Mouse (Mus musculus) hindbrain, embryonic 13.5 days (tissue): Measurements from ENCODE around the gene Pde6b. TPM values are rescaled to one million over a fixed set of nuclear protein-coding genes. Genes with fewer than 3 reads are reported as not detected.

Experiments
- ATAC-seq: fragments of 200-750 bp; cut with Nextera tagmentation; 2 replicates; pipeline ENCODE4 v1.8.0; 2017; ENCODE audit warnings: moderate TSS enrichment; ENCODE audit not compliant: low FRiP score
- H3K27ac ChIP-seq: fragments of 300-500 bp; sonication (generic); 2 replicates; pipeline ENCODE4 v1.5.1; 2015; ENCODE audit warnings: inconsistent platforms, mild to moderate bottlenecking, moderate library complexity
- H3K27me3 ChIP-seq: fragments of 300-500 bp; sonication (generic); 2 replicates; pipeline ENCODE4 v1.6.1; 2015; ENCODE audit warnings: mild to moderate bottlenecking, inconsistent platforms
- H3K36me3 ChIP-seq: fragments of 300-500 bp; sonication (generic); 2 replicates; pipeline ENCODE4 v1.6.1; 2015; ENCODE audit warnings: mild to moderate bottlenecking, inconsistent platforms
- H3K4me1 ChIP-seq: fragments of 300-500 bp; sonication (generic); replicated peaks from 2 replicates; pipeline ENCODE4 v1.6.1; 2015; ENCODE audit warnings: inconsistent platforms
- H3K4me2 ChIP-seq: fragments of 300-500 bp; sonication (generic); 2 replicates; pipeline ENCODE4 v1.6.1; 2015; ENCODE audit warnings: inconsistent platforms, mild to moderate bottlenecking, moderate library complexity
- H3K4me3 ChIP-seq: fragments of 300-500 bp; sonication (generic); 2 replicates; pipeline ENCODE4 v1.5.1; 2015; ENCODE audit warnings: mild to moderate bottlenecking, inconsistent platforms
- H3K9ac ChIP-seq: fragments of 300-500 bp; sonication (generic); 2 replicates; pipeline ENCODE4 v1.6.1; 2015; ENCODE audit warnings: mild to moderate bottlenecking, inconsistent platforms
- H3K9me3 ChIP-seq: fragments of 300-500 bp; sonication (generic); 2 replicates; pipeline ENCODE4 v1.6.1; 2016; ENCODE audit warnings: inconsistent platforms
- WGBS: fragments of 180-500 bp; shearing (Covaris S2); methylation state at CpG from one replicate; pipeline ENCODE4 v1.1.7; 2015; 5-methylcytosine and 5-hydroxymethylcytosine counted together
- polyA plus RNA-seq: library from polyadenylated mRNA; unstranded; fragments of >200 nt; fragmentation: Nextera tagmentation; extraction: Ambion mirVana; gene quantifications from 2 replicates; pipeline ENCODE4 v1.2.1, GENCODE M21; 2015

Gene Pde6b
- polyA plus RNA-seq = 0.16 and 0.22 TPM in 2 replicates

DNA sequence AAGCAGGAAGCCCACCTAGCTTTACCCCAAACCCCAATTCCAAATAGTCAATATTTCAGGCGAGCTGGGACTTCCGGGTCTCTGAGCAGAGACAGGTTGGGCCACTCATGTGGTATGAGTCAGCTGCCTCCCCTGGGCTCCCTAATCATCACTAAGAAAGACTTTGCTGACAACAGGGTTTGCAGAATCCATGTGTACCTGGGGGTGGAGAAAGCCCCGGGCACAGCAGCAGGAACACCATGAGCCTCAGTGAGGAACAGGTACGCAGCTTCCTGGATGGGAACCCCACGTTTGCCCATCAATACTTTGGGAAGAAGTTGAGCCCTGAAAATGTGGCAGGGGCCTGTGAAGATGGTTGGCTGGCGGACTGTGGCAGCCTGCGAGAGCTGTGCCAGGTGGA is at the start of gene Pde6b:
Pde6b (plus strand) TSS at position 191 of the 400 bp plus-strand sequence.
- H3K27ac ChIP-seq = no peak within 1 kb of the TSS
- no peak for ATAC-seq
- WGBS = 80% methylated on average over 7 of the region's 7 CpGs
- no peaks in the 10 kb centered on the region for H3K27me3 ChIP-seq
- no peak within 1 kb of the TSS for H3K4me2 ChIP-seq
- H3K4me1 ChIP-seq = no peaks in the 10 kb centered on the region
- H3K36me3 ChIP-seq = no peaks in the 10 kb centered on the region
- H3K9ac ChIP-seq = no peak within 1 kb of the TSS
- H3K4me3 ChIP-seq = no peak within 1 kb of the TSS
- no peaks in the 10 kb centered on the region for H3K9me3 ChIP-seq

GRCm38 (mm10) chr5:108343680-108344170 is 44.5 kb upstream of the Pde6b start:
- Histone ChIP-seq H3K4me3 (no peak overlapping the region), H3K36me3 (peaks cover 66% of the 10 kb centered on the region), H3K9me3 (no peaks in the 10 kb centered on the region), H3K4me2 (no peak overlapping the region), H3K9ac (no peak overlapping the region), H3K27me3 (no peaks in the 10 kb centered on the region), H3K27ac (no peak overlapping the region), H3K4me1 (no peaks in the 10 kb centered on the region)
- ATAC-seq = no peak
- WGBS = 93% methylated on average over 4 of the region's 4 CpGs

DNA sequence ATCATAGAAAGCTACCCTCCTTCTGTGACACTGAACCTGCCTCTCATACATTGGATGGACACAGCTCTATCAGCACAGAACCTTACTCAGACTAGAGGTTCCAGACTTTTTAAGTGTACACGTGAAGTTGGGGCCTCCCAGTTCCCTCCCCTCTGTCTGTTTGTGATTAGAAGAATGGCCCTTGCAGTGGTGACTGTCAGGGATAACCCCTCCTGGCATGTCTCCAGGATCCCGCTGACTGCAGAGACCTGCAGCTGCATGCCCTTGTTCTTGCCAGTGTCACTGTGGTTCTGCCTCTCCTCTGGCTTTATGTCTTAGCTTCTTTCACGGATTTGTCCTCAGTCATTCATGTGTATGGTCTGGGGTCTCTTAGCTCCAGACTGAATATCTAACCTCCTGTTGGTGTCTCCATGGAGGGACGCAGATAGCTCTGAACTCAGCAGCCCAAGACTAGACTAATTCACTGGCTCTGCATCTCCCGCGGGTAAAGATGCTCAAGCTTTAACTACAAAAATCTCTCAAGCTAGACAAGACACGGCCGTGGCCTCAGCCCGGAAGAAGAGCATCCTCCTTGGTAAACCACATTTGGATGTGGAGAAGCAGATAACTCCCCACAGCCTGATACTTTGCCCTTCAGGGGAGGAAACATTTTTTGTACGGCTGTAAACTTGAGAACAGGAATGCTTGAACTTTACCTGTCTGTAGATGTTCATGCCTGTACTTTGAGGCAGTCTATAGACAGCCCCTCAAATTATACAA is 42.7 kb upstream of the Pde6b start:
- Histone ChIP-seq H3K4me3 (no peak overlapping the region), H3K27me3 (no peaks in the 10 kb centered on the region), H3K9ac (no peak overlapping the region), H3K9me3 (no peaks in the 10 kb centered on the region), H3K4me2 (no peak overlapping the region), H3K36me3 (peaks cover 66% of the 10 kb centered on the region), H3K4me1 (no peaks in the 10 kb centered on the region), H3K27ac (no peak overlapping the region)
- WGBS = 87% methylated on average over 10 of the region's 10 CpGs
- no peak for ATAC-seq

- no peak for ATAC-seq
- Histone ChIP-seq H3K27me3 (no peaks in the 10 kb centered on the region), H3K4me3 (no peak overlapping the region), H3K36me3 (peaks cover 64% of the 10 kb centered on the region), H3K4me2 (no peak overlapping the region), H3K27ac (no peak overlapping the region), H3K4me1 (no peaks in the 10 kb centered on the region), H3K9ac (no peak overlapping the region), H3K9me3 (no peaks in the 10 kb centered on the region)
- WGBS = 91% methylated on average over 6 of the region's 6 CpGs
These were observed 40.3 kb upstream of the Pde6b start for GRCm38 (mm10) chr5:108347843-108348242.

DNA sequence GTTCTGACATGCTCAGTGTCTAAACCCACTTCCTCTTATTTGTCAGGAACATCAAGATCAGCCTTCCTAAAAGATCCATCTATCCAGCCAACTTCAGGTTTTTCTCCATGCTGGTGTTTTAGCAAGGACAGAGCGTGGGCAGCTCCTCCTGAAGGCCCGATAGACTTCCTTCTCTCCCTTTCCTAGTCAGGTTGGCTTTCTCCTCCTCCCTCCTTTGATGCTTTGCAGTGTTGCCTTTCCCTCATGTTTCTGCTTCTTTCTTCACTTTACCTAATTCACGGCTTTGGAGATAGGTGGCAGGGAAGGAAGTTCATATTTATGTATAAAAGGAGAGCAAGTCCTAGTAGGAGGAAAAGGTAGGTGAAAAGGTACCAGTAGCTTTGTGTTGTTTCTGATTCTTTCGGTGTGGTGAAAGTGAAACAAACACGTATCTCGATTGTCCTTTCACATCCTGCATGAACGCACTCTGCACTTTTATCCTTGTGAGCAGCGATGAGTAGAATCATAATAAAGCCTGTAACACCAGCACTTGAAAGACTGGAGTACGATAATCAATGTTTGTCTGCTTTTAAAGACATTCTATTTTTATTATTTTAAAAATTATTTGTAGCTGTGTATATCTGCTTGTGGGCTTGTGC is 38.6 kb upstream of the Pde6b start:
- no peaks in the 10 kb centered on the region for H3K9me3 ChIP-seq
- no peak overlapping the region for H3K27ac ChIP-seq
- H3K27me3 ChIP-seq = no peaks in the 10 kb centered on the region
- 95% methylated on average over 9 of the region's 9 CpGs for WGBS
- ATAC-seq = no peak
- H3K4me3 ChIP-seq = no peak overlapping the region
- no peaks in the 10 kb centered on the region for H3K4me1 ChIP-seq
- no peak overlapping the region for H3K4me2 ChIP-seq
- H3K36me3 ChIP-seq = peaks cover 50% of the 10 kb centered on the region
- H3K9ac ChIP-seq = no peak overlapping the region

DNA sequence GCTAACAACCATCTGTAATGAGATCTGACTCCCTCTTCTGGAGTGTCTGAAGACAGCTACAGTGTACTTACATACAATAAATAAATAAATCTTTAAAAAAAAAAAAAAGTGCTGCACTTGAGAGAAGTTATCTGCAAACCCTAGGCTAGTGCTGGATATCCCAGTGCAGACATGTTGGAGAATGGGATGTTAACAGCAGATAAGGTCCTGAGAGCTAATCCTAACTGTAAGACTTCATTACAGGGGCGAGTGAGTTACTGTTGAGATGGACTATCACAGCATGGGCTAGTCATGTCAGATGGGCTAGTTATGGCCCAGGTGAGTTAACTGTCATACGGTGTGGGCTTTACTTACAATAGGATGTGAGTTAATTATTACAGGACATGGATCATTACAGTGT is 34.1 kb upstream of the Pde6b start:
- no peak overlapping the region for H3K27ac ChIP-seq
- no peak overlapping the region for H3K9ac ChIP-seq
- H3K4me1 ChIP-seq = no peaks in the 10 kb centered on the region
- no peaks in the 10 kb centered on the region for H3K9me3 ChIP-seq
- WGBS = 83% methylated on average over 2 of the region's 2 CpGs
- H3K36me3 ChIP-seq = peaks cover 22% of the 10 kb centered on the region
- ATAC-seq = no peak
- no peak overlapping the region for H3K4me3 ChIP-seq
- H3K27me3 ChIP-seq = no peaks in the 10 kb centered on the region
- H3K4me2 ChIP-seq = no peak overlapping the region

GRCm38 (mm10) chr5:108357862-108358261 is 30.3 kb upstream of the Pde6b start:
- no peaks in the 10 kb centered on the region for H3K9me3 ChIP-seq
- no peak for ATAC-seq
- no peaks in the 10 kb centered on the region for H3K4me1 ChIP-seq
- peaks cover 3% of the 10 kb centered on the region; the same call in 1 of the 2 replicates for H3K36me3 ChIP-seq
- H3K4me3 ChIP-seq = no peak overlapping the region
- no peak overlapping the region for H3K9ac ChIP-seq
- H3K27ac ChIP-seq = no peak overlapping the region
- 91% methylated on average over 1 of the region's 1 CpGs for WGBS
- H3K27me3 ChIP-seq = peaks cover 6% of the 10 kb centered on the region
- no peak overlapping the region for H3K4me2 ChIP-seq

DNA sequence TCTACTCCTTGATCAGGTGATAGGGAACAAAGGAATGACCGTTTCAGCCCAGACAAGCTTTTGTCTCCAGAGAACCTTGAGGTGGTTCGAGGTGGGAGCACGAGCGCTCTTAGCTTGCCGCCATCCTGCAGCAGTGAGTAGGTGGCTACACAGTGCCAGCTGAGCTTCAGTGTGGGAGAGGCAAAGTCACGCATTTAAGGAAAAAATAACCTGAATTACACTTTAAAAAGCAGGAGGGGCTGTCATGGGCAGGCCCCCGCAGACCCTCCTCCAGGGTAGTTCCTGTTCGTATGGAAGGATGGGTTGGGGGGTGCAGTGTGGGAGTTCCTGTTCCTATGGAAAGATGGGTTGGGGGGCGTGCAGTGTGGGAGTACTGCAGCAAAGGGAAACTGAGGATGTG is 28.7 kb upstream of the Pde6b start:
- no peaks in the 10 kb centered on the region for H3K9me3 ChIP-seq
- H3K4me3 ChIP-seq = no peak overlapping the region
- ATAC-seq = no peak
- WGBS = 87% methylated on average over 9 of the region's 9 CpGs
- no peak overlapping the region for H3K27ac ChIP-seq
- H3K4me2 ChIP-seq = no peak overlapping the region
- H3K36me3 ChIP-seq = peaks cover 3% of the 10 kb centered on the region; the same call in 1 of the 2 replicates
- H3K4me1 ChIP-seq = no peaks in the 10 kb centered on the region
- H3K9ac ChIP-seq = no peak overlapping the region
- H3K27me3 ChIP-seq = peaks cover 22% of the 10 kb centered on the region

DNA sequence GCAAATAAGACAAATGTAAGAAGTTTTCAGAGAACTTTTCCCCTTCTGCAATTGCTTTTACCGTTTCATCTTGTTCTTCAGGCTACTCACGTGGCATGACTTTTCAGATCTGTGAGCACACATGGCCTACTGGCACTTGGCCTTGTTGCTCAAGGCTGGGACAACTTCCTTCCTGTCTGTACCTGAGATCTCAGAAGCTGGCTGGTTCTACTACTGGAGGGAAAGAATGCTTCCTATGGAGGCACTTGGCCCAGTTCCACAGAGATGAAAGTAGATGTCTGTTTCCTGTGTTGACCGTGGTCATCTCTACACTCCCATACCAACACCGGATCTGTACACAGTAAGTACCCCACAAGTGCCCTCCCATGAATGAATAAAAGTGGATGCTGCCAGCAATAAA is 28.0 kb upstream of the Pde6b start:
- 89% methylated on average over 4 of the region's 4 CpGs for WGBS
- no peak overlapping the region for H3K4me2 ChIP-seq

GRCm38 (mm10) chr5:108362330-108362729 is 25.9 kb upstream of the Pde6b start:
- H3K27ac ChIP-seq = no peak overlapping the region
- no peak overlapping the region for H3K9ac ChIP-seq
- H3K4me3 ChIP-seq = no peak overlapping the region
- H3K9me3 ChIP-seq = no peaks in the 10 kb centered on the region
- peaks cover 3% of the 10 kb centered on the region; the same call in 1 of the 2 replicates for H3K36me3 ChIP-seq
- H3K4me2 ChIP-seq = no peak overlapping the region
- no peak for ATAC-seq
- 27% methylated on average over 3 of the region's 3 CpGs for WGBS
- peaks cover 50% of the 10 kb centered on the region for H3K27me3 ChIP-seq
- H3K4me1 ChIP-seq = peaks cover 14% of the 10 kb centered on the region

More for the DNA sequence above, 28.0 kb upstream of the Pde6b start:
- H3K27ac ChIP-seq = no peak overlapping the region
- no peaks in the 10 kb centered on the region for H3K9me3 ChIP-seq
- peaks cover 29% of the 10 kb centered on the region for H3K27me3 ChIP-seq
- no peak overlapping the region for H3K9ac ChIP-seq
- ATAC-seq = no peak
- H3K4me3 ChIP-seq = no peak overlapping the region
- peaks cover 3% of the 10 kb centered on the region; the same call in 1 of the 2 replicates for H3K36me3 ChIP-seq
- no peaks in the 10 kb centered on the region for H3K4me1 ChIP-seq

DNA sequence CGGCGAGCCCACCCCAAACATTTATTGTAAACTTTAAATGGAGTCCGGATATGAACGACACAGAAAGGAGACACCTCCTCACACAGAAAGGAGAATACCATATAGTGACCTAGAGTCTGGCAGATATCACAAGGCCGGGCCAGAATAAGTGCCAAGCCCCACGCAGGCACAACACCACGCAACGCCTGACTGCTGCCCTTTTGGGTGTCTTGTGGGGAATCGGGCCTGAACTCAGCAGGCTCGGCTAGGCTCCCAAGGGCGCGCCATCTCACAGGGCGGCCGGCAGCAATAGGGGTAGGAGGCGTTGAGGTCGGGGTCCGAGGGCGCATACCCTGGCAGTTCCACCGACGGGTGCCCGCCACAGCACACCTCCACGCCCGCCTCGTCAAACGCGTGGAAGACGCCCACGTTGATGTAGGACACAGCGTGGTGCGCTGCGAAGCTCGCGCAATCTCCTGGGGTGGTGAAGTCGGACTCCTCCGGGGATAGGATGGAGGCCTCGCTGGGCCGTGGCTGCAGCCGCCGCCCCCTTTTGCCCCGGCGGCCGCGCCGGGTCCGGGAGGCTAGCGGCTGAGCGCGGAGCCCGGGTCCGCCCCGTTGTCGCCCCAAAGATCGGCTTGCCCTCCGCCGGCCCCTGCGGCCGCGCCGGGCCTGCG is 21.7 kb upstream of the Pde6b start:
- H3K4me2 ChIP-seq = peak overlapping the region; percentile 93
- H3K4me3 ChIP-seq = peak overlapping the region; percentile 70
- ATAC-seq = peak; percentile 19
- H3K27ac ChIP-seq = no peak overlapping the region
- peaks cover 33% of the 10 kb centered on the region for H3K4me1 ChIP-seq
- H3K27me3 ChIP-seq = peaks cover 90% of the 10 kb centered on the region
- H3K9me3 ChIP-seq = no peaks in the 10 kb centered on the region
- H3K9ac ChIP-seq = peak overlapping the region; percentile 85
- no peaks in the 10 kb centered on the region for H3K36me3 ChIP-seq
- WGBS = 2% methylated on average over 60 of the region's 60 CpGs
